Mouse (Mus musculus) urinary bladder, adult 2 months (tissue): ENCODE measurements at regions not wholly inside any gene's neighbourhood (a gene's known extent, or its start where the extent isn't known, plus 50 kb on each side); places are given as distances from the start of the nearest gene placed in this dataset.
"Not testable (repeated sequence)": the region's sequence is repeated elsewhere in the genome, so short reads cannot be mapped to it uniquely, and the experiment has no call there.

Experiments
- DNase-seq: peaks from one replicate; pipeline ENCODE4 v3.0.0; 2022; ENCODE audit warnings: low spot score

- DNase-seq, result no peak
Observed at GRCm38 (mm10) chr2:78418561-78419338, 449.2 kb upstream of the Ube2e3 start.

GRCm38 (mm10) chr2:78416574-78417109 is 451.3 kb upstream of the Ube2e3 start:
- no peak for DNase-seq

DNA sequence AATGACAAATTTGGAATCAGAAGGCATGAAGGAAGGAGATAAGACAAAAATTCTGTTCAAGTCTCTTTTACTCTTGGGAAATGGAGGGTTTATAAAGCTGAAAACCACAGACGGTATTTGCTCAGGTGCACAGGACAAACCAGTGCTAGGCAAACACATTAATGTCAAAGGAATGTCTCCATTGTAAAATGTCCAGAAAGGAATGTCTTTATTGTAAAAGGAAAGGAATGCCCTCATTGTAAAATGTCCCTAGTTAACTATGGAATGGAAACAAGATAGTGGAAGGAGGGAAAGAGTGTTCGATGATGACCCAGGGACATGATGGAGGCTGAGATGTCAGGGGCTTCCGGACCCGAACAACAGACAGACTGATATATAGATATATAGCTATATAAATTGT is 454.9 kb upstream of the Ube2e3 start:
- no peak for DNase-seq

DNA sequence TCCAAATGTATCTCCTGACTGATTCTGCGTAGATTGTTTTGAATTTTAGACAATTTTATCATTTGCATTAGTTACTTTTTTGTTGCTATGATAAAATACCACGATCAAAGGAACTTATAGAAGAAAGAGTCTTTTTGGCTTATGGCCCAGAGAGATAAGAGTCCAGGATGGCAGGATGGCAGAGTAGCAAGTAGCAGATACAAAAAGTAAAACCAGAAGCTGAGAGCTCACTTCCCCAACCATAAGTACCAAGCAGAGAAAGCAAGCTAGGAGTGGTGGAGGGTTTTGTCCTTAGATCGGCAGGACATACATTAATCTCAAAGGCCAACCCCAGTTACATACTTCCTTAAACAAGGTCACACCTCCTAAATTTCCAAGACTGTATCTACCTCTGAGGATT is 457.7 kb upstream of the Cwc22 start:
- DNase-seq, result no peak

- DNase-seq, result no peak
Observed at GRCm38 (mm10) chr2:78399236-78399635, 453.1 kb upstream of the Cwc22 start.

DNA sequence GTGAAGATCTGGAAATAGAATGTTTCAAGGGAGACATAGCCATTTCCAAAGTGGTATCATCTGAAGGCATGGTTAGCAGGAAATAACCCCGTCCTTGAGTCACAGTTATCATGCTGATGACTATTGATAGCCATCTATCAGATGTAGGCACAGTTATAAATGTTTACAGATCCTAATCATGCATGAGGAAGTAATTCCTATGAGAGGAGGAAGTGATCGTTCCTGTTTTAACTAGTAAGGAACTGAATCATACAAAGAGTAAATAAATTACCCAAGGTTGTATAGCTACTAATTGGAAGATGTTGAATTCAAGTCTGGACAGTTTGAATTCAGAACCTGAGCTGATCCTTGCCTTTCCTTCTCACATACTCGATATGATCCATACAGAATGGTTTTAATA is 450.7 kb upstream of the Cwc22 start:
- no peak for DNase-seq

DNA sequence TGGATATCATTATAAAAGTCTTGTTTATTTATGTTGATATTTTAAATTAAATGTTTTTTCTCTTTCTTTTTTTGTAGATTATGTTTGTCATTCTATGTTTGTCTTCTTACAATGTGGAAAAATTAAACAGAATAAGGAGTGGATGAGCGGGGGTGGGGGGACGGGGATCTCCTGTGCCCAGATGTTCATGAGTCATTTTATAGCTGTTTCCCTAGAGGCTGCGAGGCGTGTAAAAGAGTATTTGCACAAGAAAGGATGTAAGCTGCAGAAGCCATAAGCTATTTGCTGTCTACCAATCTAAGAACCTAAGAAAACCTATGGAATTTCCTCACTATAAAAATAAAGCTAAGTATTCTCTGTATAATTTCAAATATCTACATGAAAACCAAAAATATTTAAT is 446.9 kb upstream of the Cwc22 start:
- no peak for DNase-seq

GRCm38 (mm10) chr2:78392425-78392824 is 446.2 kb upstream of the Cwc22 start:
- no peak for DNase-seq

- no peak for DNase-seq
Observed at GRCm38 (mm10) chr2:78388001-78388400, 441.8 kb upstream of the Cwc22 start.

GRCm38 (mm10) chr2:78381234-78381633 is 435.1 kb upstream of the Cwc22 start:
- no peak for DNase-seq

DNA sequence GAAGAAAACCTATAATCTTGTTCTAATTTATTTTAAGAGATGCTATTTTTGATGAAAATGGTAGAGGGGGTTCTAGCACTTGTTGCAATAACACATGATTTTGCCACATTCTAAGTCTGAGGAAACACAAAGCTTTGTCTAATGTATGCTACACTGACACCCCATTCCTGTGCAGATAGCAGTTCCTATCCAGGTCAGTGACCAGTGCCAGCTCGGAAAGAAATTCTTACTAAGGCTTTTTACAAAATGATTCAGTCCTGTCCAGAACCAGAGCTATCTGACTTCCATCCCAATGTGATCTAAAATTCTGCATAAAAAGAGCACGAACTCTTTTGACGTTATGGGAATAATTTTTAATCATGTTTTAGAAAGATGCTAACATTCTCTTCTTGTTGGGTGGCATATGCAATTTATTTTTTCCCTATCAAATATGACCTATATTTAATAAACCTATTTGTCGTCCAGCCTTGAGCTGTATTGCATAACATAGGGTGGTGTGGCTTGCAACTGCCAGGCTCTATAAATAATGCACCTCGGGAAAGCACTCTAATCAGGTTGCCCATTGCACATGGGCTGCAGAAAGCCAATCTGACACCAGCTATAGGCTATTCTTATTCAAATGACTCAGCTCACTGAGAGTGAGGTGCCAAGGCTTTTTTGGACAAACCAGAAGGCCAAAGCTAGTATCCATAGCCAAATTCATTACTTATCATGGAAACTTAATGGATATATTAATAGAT is 385.7 kb upstream of the Cwc22 start:
- DNase-seq, result no peak

DNA sequence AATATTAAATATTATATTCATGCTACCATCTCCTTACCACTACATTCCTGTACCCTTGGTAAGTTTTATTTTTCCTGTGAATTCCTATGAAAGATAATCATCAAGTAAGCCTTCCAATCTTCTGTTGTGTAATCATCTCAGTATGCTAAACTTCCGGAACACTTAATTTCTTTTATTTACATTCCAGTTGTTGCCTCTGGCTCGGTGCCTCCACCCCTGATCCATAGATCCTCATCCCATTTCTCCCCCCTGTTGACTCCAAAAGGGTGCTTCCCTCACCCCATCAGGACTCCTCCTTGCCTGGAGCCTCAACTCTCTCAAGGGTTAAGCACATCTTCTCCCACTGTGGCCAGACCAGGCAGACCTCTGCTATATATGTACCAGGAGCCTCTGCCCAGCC is 379.9 kb upstream of the Cwc22 start:
- no peak for DNase-seq

DNA sequence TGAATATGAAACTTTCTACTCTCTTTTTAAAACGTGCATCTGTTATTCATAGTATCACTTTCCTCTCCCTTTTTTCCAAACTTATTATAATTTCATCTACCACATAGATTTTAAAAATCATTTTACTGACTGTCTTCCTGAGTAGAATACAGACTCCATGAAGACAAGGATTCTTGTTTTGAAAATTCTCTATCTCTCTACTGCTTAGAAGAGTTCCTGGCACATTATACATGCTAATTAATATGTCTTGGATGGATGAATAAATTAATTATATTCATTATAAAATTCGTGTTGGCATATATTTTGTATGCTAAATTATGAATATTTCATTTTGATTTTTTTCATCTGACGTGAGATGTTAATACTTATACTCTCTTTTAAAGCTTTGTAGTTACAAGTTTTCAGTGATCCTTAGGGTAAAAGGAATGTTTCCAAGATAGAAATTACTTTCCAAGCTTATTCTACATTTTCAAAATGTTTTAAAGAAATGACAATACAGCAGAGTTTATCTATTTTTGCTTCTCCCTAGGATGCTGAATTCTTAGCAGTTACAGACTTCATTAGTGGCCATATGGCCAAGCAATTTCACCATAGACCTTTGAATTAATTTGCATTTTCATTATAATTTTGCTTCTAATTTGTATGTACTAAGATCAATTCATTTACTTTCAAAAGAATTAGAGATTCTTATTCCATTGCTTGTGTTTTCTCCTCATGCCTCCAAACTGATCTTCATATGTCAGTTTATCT is 376.2 kb upstream of the Cwc22 start:
- no peak for DNase-seq

DNA sequence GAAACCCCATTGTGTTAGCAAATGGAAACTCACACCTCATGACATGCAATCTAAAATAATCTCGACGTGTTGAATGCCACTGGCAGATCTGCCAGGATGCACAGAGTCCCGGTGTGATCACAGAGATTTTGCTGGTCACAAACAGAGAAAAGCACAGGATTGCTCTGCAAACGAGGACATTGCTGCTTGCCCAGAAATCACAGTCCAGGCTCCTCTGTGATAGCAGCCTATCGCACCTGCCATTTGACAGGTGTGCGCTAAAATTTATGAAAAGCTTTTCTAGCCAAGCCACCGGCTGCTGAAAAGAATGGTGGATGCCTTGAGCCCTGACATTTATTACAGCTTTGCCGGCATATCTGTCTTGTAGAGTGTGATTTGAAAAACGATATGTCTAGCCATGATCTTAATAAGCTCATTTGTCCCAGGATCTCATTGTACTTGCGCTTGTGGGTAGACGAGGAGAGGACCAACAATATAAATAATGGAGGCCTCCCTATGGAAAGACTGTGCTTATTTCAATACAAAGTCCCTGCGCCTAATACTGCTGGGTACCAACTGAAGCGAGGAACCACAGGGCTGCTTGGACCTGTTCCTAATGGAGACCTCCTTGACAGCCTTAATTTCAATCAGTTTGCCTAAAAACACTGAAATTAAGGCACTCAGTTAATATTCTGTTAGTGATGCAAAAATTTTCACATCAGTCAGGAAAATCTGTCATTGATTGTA is 365.8 kb upstream of the Cwc22 start:
- no peak for DNase-seq

DNA sequence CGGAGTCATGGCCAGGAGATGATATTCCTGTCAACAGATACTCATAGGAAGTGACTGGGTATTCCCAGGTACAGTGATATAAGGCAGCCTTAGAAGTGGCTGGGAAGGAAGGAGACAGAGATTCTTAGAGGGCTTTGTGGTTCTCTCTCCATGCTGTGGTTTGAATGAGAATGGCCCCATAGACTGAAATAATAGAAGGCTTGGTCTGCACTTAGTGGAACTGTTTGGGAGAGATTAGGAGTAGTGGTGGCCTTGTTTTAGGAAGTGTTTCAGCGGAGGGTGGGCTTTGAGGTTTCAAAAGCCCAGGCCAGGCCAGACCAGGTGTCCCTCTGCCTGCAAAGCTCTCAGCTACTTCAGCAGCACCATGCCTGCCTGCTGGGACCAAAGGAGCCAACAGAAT is 363.2 kb upstream of the Cwc22 start:
- no peak for DNase-seq

DNA sequence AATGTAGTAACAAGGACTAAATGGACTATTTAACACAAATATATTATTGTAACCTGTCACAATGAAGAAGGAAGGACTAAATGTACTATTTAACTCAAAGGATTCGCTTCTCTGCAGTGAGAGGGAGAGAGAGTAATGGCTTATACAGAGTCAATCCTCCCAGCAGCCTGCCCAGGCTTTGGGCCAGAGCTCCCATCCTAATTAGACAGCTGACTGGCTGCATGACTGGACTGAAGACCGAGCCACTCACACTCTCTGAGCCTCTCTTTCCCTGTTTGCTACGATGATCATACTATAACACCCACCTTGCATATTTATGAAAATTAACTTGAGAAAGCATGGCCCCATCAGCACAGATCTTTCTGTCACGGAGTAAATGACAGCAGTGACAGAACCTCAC is 360.7 kb upstream of the Cwc22 start:
- DNase-seq, result no peak

DNA sequence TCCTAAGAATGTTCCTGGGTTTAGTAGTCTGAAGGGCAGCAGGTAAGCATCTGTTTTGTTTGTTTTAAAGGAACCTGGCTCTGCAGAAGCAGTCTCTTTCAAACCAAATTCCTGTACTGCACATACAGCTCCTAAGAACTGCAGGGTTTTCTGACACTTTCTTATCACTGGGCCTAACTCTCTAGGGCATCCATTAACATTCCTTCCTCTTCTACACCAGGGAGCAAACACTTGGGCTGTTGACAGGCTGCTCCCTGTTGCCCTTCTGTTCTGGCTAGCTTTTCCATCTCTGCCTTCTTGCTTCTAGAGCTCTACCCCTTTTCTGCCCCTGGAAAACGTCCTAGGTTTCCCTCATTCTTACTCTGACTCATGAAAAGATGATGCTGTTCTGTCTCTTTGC is 345.5 kb upstream of the Cwc22 start:
- DNase-seq, result no peak

- no peak for DNase-seq
Observed at GRCm38 (mm10) chr2:78284806-78285205, 338.6 kb upstream of the Cwc22 start.

- no peak for DNase-seq
Observed at GRCm38 (mm10) chr2:78283605-78284004, 337.4 kb upstream of the Cwc22 start.

DNA sequence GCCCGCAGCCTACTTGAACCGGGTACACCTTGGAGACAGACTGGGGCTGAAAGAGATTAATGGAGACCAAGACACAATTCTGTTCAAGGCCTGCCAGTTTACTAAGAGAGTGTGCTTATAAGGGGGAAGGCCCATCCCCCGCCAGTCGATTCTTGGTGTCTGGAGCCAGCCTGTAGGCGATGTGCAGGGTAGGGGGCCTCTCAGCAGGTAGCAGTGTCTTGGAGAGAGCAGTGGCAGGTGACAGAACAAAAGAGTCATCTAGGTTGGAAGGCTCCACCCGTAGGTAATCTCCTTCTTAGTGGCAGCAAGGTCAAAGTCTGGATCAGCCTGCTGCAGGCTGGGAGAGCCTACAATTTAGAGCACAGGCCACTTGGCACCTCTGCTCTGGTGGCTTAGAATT is 335.7 kb upstream of the Cwc22 start:
- DNase-seq, result not testable (repeated sequence)

DNA sequence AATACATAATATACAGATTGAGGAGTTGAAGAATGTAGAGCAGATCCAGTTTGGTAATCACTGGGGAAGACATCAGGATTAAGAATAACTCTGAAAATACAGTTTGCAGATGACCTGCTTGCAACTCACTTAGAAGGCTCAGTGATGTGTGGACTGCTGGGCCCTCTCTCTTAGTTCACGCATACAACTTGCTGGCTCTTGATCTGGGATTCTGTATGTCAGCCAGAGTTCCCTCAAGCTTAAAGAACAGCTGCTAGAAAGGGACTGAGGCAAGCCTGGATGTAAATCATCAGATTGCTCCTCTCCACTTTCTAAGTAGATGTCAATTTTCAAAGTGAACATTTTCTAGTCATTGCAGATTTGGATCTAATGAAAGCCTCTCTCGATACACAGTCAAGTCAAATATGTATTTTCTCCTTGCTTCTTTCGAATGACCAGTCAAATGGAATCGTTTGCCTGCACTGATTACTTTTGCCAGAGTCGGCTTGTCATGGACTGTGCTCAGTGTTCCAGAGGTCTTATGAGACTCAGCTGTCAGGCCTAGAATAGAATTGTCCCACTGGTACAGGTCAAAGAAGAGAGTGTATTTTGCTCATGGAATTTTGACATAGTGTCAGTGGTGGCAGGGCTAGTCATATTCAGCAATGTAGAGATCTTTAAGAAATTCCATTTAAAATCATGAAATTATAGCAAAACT is 334.2 kb upstream of the Cwc22 start:
- no peak for DNase-seq
